Mouse (Mus musculus) CH12.LX (cell line): Measurements from ENCODE around the gene Bri3. TPM values are rescaled to one million over a fixed set of nuclear protein-coding genes. Genes with fewer than 3 reads are reported as not detected.

Experiments used
- DNase-seq: peaks from one replicate; pipeline ENCODE4 v3.0.0-alpha.2; 2013; ENCODE audit errors: extremely low read depth
- H3K27ac ChIP-seq: 2 replicates; pipeline ENCODE4 v1.5.1; 2012; ENCODE audit warnings: low read depth, mild to moderate bottlenecking, control low read depth, moderate library complexity; ENCODE audit not compliant: insufficient read depth
- H3K27me3 ChIP-seq: replicated peaks from 2 replicates; pipeline ENCODE3; 2012; ENCODE audit warnings: inconsistent platforms
- H3K36me3 ChIP-seq, 2 experiments: replicated peaks in 1 of 2; 2 replicates each; pipeline versions ENCODE3 to v1.6.1; 2012; ENCODE audit warnings: inconsistent platforms in 1 of 2, low read length in 1 of 2, mild to moderate bottlenecking in 1 of 2, mixed read lengths in 1 of 2, moderate library complexity in 1 of 2; ENCODE audit not compliant: control insufficient read depth in 1 of 2, insufficient read depth in 1 of 2
- H3K4me1 ChIP-seq, 2 experiments: 2 replicates each; pipeline ENCODE4 v1.6.1; 2012; ENCODE audit warnings: inconsistent platforms in 1 of 2, moderate library complexity in 1 of 2; ENCODE audit not compliant: insufficient read depth in 2 of 2, control insufficient read depth in 1 of 2
- H3K4me2 ChIP-seq: 2 replicates; pipeline ENCODE4 v1.6.1; 2012; ENCODE audit warnings: low read depth, mild to moderate bottlenecking, control low read depth; ENCODE audit not compliant: poor library complexity, insufficient read depth, severe bottlenecking
- H3K4me3 ChIP-seq, 3 experiments: fragments of 150-350 bp in 1 of 3; sonication (generic) in 1 of 3; replicated peaks in 1 of 3; 2 replicates each; pipeline versions ENCODE3 to v1.5.1; 2011 to 2012; ENCODE audit warnings: low read depth in 2 of 3, low read length in 2 of 3, mild to moderate bottlenecking in 2 of 3, moderate library complexity in 2 of 3, control low read depth in 1 of 3, improper control_type of control experiment in 1 of 3, inconsistent platforms in 1 of 3, mixed read lengths in 1 of 3; ENCODE audit not compliant: poor library complexity in 1 of 3
- H3K79me2 ChIP-seq: replicated peaks from 2 replicates; pipeline ENCODE4 v1.6.1; 2012; ENCODE audit warnings: mild to moderate bottlenecking, moderate library complexity; ENCODE audit not compliant: control insufficient read depth, poor library complexity, insufficient read depth, severe bottlenecking; ENCODE audit errors: extremely low read depth
- H3K9ac ChIP-seq: 2 replicates; pipeline ENCODE4 v1.6.1; 2012; ENCODE audit warnings: low read depth, mild to moderate bottlenecking, control low read depth, moderate library complexity; ENCODE audit not compliant: insufficient read depth
- H3K9me3 ChIP-seq: replicated peaks from 2 replicates; pipeline ENCODE3; 2012; ENCODE audit warnings: low read length, inconsistent platforms, mixed read lengths
- CHD2 ChIP-seq: IDR thresholded peaks from 2 replicates; pipeline ENCODE4 v1.6.1; 2011; ENCODE audit warnings: low read length, improper control_type of control experiment
- CTCF ChIP-seq, 2 experiments: IDR thresholded peaks in 1 of 2; conservative IDR thresholded peaks in 1 of 2; 2 replicates each; pipeline ENCODE4 v1.5.1; 2011 to 2012; ENCODE audit warnings: low read depth in 2 of 2, low read length in 2 of 2, improper control_type of control experiment in 1 of 2, inconsistent platforms in 1 of 2, mild to moderate bottlenecking in 1 of 2, moderate library complexity in 1 of 2
- E2F4 ChIP-seq: IDR thresholded peaks from 2 replicates; pipeline ENCODE4 v1.6.1; 2011; ENCODE audit warnings: low read depth, low read length, improper control_type of control experiment; ENCODE audit not compliant: insufficient replicate concordance
- ELF1 ChIP-seq: IDR thresholded peaks from 2 replicates; pipeline ENCODE4 v1.6.1; 2014; ENCODE audit warnings: low read depth, mild to moderate bottlenecking, inconsistent platforms, low read length, improper control_type of control experiment
- MAZ ChIP-seq: IDR thresholded peaks from 2 replicates; pipeline ENCODE4 v1.6.1; 2012; ENCODE audit warnings: low read depth, mild to moderate bottlenecking, inconsistent platforms, low read length, improper control_type of control experiment, moderate library complexity
- RAD21 ChIP-seq: IDR thresholded peaks from 2 replicates; pipeline ENCODE4 v1.6.1; 2011; ENCODE audit warnings: low read depth, mild to moderate bottlenecking, low read length, improper control_type of control experiment, moderate library complexity
- SMC3 ChIP-seq: IDR thresholded peaks from 2 replicates; pipeline ENCODE4 v1.6.1; 2011; ENCODE audit warnings: low read depth, low read length, improper control_type of control experiment
- ZKSCAN1 ChIP-seq: IDR thresholded peaks from 2 replicates; pipeline ENCODE4 v1.6.1; 2012; ENCODE audit warnings: low read depth, inconsistent platforms, low read length, improper control_type of control experiment, borderline replicate concordance
- dilution Hi-C: fragments of 300-500 bp; cut with MboI; formaldehyde crosslinking; loops from 2 replicates; pipeline ENCODE4 v1.14.3; 2020; ENCODE audit warnings: low sequenced_read_pairs; ENCODE audit not compliant: extremely low pct_unique_long_range_greater_than_20kb, extremely low pct_ligation_motif_present
- in situ Hi-C: fragments of 300-500 bp; cut with MboI; formaldehyde crosslinking; loops from 3 replicates; pipeline ENCODE4 v1.14.3; 2019; ENCODE audit warnings: low sequenced_read_pairs, low pct_ligation_motif_present, low pct_unique_long_range_greater_than_20kb, mixed read lengths
- polyA plus RNA-seq: library from polyadenylated mRNA; unstranded; fragments of >175 nt; gene quantifications from 2 replicates; pipeline ENCODE4 v1.2.1, GENCODE M21; 2012; ENCODE audit warnings: low read depth; ENCODE audit not compliant: insufficient read length
- total RNA-seq, 2 experiments: library from RNA; depleted of rRNA; stranded (reverse); fragments of 300-350 nt in 1 of 2; fragments of >200 nt in 1 of 2; gene quantifications; 2 replicates each; pipeline ENCODE4 v1.2.3; 2012 to 2014

Gene Bri3
- total and polyA plus RNA-seq, 3 experiments, result 9.3 to 41.7 (median 20.3) TPM

DNA sequence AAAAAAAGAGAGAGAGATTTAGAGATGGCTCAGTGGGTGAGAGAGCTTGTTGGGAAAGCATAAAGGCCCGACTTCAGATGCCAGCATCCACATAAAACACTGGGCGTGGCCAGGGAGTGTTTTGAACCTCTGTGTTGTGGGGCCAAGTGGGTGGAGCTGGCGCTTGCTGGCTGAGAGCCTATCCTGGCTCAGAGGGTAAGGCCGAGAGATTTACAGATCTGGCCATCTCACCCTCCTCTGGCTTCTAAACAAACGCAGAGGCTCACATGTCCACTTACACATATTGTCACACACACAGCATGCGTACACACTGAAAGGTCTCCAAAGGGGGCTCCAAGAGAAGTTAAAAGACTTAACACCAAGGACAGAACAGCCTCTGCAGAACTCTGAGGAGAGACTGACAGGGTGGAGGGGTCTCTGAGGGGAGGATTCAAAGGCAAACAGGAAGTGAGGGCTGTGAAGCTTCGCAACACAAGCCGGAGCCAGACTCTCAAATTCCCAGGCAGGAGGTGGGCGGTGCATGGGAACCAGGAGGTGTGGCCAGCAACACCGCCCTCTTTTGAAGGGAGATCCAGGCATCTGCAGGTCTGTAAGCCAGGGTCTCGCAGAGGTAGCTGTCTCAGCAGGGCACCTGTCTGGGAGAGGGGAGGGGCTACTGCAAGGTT, 213.5 kb downstream of the Bri3 start:
- Histone ChIP-seq H3K27me3 (peaks cover 48% of the 10 kb centered on the region), H3K4me3 (no peak overlapping the region), H3K9me3 (peaks cover 17% of the 10 kb centered on the region), H3K27ac (no peak overlapping the region), H3K79me2 (no peaks in the 10 kb centered on the region), H3K4me2 (no peak overlapping the region), H3K9ac (no peak overlapping the region), H3K36me3 (no peaks in the 10 kb centered on the region), H3K4me1 (no peaks in the 10 kb centered on the region)
- dilution Hi-C loops (no loop called here), in situ Hi-C loops (no loop called here)
- no peak for DNase-seq
- no peak for TF ChIP-seq MAZ

DNA sequence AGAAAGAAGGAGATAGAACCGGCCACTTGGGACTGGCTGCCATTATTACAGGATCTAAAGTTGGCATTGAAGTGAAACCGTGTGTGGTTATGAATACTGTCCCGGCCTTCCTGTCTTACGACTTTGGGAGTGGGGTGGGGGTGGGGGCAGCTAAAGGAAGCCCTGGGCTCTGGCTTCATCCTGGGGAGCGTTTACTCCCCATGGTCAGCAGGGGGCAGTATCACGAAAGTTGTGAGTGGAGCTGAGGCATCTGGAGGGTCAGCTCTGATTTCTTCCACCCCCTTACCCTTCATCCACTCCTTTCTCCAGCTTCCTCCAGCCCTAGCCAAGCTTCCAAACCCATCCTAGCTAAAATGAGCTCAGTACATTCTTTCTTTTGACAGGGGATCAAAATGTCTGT, 222.8 kb downstream of the Bri3 start:
- Histone ChIP-seq H3K27me3 (peaks cover 27% of the 10 kb centered on the region), H3K36me3 (no peaks in the 10 kb centered on the region), H3K9me3 (peaks cover 8% of the 10 kb centered on the region), H3K79me2 (no peaks in the 10 kb centered on the region), H3K27ac (no peak overlapping the region), H3K4me2 (no peak overlapping the region), H3K4me1 (no peaks in the 10 kb centered on the region), H3K4me3 (no peak overlapping the region), H3K9ac (no peak overlapping the region)
- dilution Hi-C loops, result no loop called here
- TF ChIP-seq CTCF (conservative IDR thresholded peaks at IDR 0.05 in 1 of 2, IDR thresholded peaks at IDR 0.05 in 1 of 2; ENCODE audit: low read depth in 2 of 2, low read length in 2 of 2) (peak; percentile 42 to 70), CHD2 (no peak), ELF1 (no peak), SMC3 (peak; percentile 17; the same call in 1 of the 2 replicates), RAD21 (peak; percentile 20), ZKSCAN1 (no peak)
- in situ Hi-C loops, result loop anchor here (10.0 kb wide), 1 partner anchor 268 kb away; no protein-coding TSS in a partner anchor
- DNase-seq, result peak; percentile 23

DNA sequence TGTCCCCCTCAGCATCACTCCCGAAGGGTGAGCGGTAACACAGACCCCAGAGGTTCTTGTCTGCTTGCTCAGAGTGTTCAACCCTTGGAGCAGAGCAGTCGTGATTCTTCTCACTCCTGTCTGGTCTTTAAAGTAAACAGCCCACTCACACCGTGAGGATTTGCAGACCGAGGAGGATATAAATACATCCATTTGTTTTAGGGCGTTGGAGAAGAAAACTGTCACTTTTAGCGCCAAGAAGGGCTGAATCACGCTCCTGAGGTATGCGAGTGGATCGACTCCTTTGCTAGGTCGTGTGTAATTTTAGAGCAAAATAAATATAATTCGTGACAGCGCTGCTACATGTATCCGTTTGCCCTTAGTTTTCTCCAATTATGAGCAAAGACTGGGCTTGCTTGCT, 228.8 kb downstream of the Bri3 start:
- Histone ChIP-seq H3K79me2 (no peaks in the 10 kb centered on the region), H3K27ac (no peak overlapping the region), H3K9ac (no peak overlapping the region), H3K4me3 (no peak overlapping the region), H3K9me3 (peaks cover 12% of the 10 kb centered on the region), H3K36me3 (no peaks in the 10 kb centered on the region), H3K4me2 (no peak overlapping the region), H3K27me3 (peaks cover 50% of the 10 kb centered on the region), H3K4me1 (no peaks in the 10 kb centered on the region)
- dilution Hi-C loops (no loop called here), in situ Hi-C loops (no loop called here)
- no peak for TF ChIP-seq E2F4
- DNase-seq, result no peak
